Mouse (Mus musculus) Patski (cell line): ENCODE measurements around the gene Mta2. TPM values are rescaled to one million over a fixed set of nuclear protein-coding genes. Genes with fewer than 3 reads are reported as not detected.

ENCODE experiments used
- ATAC-seq: fragments of 100-300 bp; one replicate; pipeline ENCODE4 v1.8.0; 2021
- CTCF ChIA-PET: fragments of 350-600 bp; sonication (Branson Sonifier 250); formaldehyde crosslinking; loops from one replicate; lab custom pipeline; 2022; ENCODE audit warnings: inconsistent platforms; lab: Charles Lee
- POLR2A ChIA-PET: fragments of 350-600 bp; sonication (Branson Sonifier 250); formaldehyde crosslinking; loops from one replicate; lab custom pipeline; 2022; ENCODE audit warnings: antibody characterized with exemption, inconsistent platforms; lab: Charles Lee
- DNase-seq: peaks from one replicate; pipeline ENCODE4 v3.0.0-alpha.2; 2011; ENCODE audit warnings: low read depth, low spot score
- H3K27me3 ChIP-seq: fragments of 371-371 bp; one replicate; pipeline ENCODE4 v1.5.1; 2021
- CTCF ChIP-seq: fragments of 100-300 bp; IDR thresholded peaks from one replicate; pipeline ENCODE4 v1.5.1; 2021
- in situ Hi-C: fragments of 300-500 bp; cut with MboI; formaldehyde crosslinking; loops from 3 replicates; pipeline ENCODE4 v1.11.1; 2018; ENCODE audit warnings: low pct_unique_long_range_greater_than_20kb, mixed read lengths
- polyA plus RNA-seq: library from polyadenylated mRNA; unstranded; gene quantifications from one replicate; pipeline ENCODE4 v1.2.3, GENCODE M21; 2021

Gene Mta2
- polyA plus RNA-seq, 1 experiment from 2014 or later: 141 TPM

GRCm38 (mm10) chr19:8989567-8990431 is 48.1 kb downstream of the Mta2 start:
- H3K27me3 ChIP-seq: no peaks in the 10 kb centered on the region
- POLR2A ChIA-PET: interaction anchor here (1.0 to 4.6 kb wide), 7 partner anchors 12 to 277 kb away, joined by 3 to 19 read pairs (median 3); no protein-coding TSS in a partner anchor
- ATAC-seq (peak; percentile 56), DNase-seq (no peak)
- CTCF ChIA-PET: interaction anchor here (3.7 kb wide), 1 partner anchor 93 kb away, joined by 32 read pairs; no protein-coding TSS in a partner anchor
- in situ Hi-C loops: loop anchor here (5.0 kb wide), 1 partner anchor 88 kb away; no protein-coding TSS in a partner anchor
- no peak for TF ChIP-seq CTCF

GRCm38 (mm10) chr19:8990432-8991102 is 48.9 kb downstream of the Mta2 start:
- in situ Hi-C loops: loop anchor here (5.0 kb wide), 1 partner anchor 87 kb away; no protein-coding TSS in a partner anchor

GRCm38 (mm10) chr19:8991245-8991870 is 49.7 kb downstream of the Mta2 start:
- TF ChIP-seq CTCF: no peak
- H3K27me3 ChIP-seq: no peaks in the 10 kb centered on the region
- DNase-seq (no peak), ATAC-seq (no peak)
- CTCF ChIA-PET: interaction anchor here (1.2 to 3.7 kb wide), 12 partner anchors 8 to 118 kb away, joined by 3 to 35 read pairs (median 7); no protein-coding TSS in a partner anchor
- in situ Hi-C loops: loop anchor here (5.0 kb wide), 1 partner anchor 86 kb away; no protein-coding TSS in a partner anchor
- POLR2A ChIA-PET: interaction anchor here (0.9 to 4.6 kb wide), 7 partner anchors 8 to 117 kb away, joined by 3 to 19 read pairs (median 6); no protein-coding TSS in a partner anchor

More at GRCm38 (mm10) chr19:8990432-8991102, 48.9 kb downstream of the Mta2 start:
- peak; percentile 1 for ATAC-seq
- ChIA-PET POLR2A (interaction anchor here (0.6 to 4.6 kb wide), 9 partner anchors 10 to 91 kb away, joined by 3 to 19 read pairs (median 5); no protein-coding TSS in a partner anchor), CTCF (interaction anchor here (3.3 to 3.7 kb wide), 3 partner anchors 88 to 119 kb away, joined by 19 to 35 read pairs (median 32); no protein-coding TSS in a partner anchor)
- no peak for TF ChIP-seq CTCF
- no peak for DNase-seq
- no peaks in the 10 kb centered on the region for H3K27me3 ChIP-seq

GRCm38 (mm10) chr19:8991871-8992735 is 50.4 kb downstream of the Mta2 start:
- TF ChIP-seq CTCF: no peak
- in situ Hi-C loops: loop anchor here (5.0 kb wide), 1 partner anchor 85 kb away; no protein-coding TSS in a partner anchor
- POLR2A ChIA-PET: interaction anchor here (0.6 to 4.6 kb wide), 9 partner anchors 8 to 116 kb away, joined by 3 to 19 read pairs (median 5); no protein-coding TSS in a partner anchor
- H3K27me3 ChIP-seq: no peaks in the 10 kb centered on the region
- CTCF ChIA-PET: interaction anchor here (0.8 to 3.7 kb wide), 17 partner anchors 8 to 117 kb away, joined by 3 to 35 read pairs (median 4); no protein-coding TSS in a partner anchor
- DNase-seq: no peak
- no peak for ATAC-seq

- in situ Hi-C loops: loop anchor here (5.0 kb wide), 1 partner anchor 84 kb away; no protein-coding TSS in a partner anchor
- peak; percentile 18 for ATAC-seq
- no peak for TF ChIP-seq CTCF
- ChIA-PET CTCF (interaction anchor here (0.8 to 3.7 kb wide), 16 partner anchors 9 to 116 kb away, joined by 3 to 35 read pairs (median 5); no protein-coding TSS in a partner anchor), POLR2A (interaction anchor here (0.7 to 4.6 kb wide), 8 partner anchors 9 to 116 kb away, joined by 3 to 19 read pairs (median 5); no protein-coding TSS in a partner anchor)
- H3K27me3 ChIP-seq: no peaks in the 10 kb centered on the region
- DNase-seq: no peak
Observed at GRCm38 (mm10) chr19:8992769-8993624, 51.3 kb downstream of the Mta2 start.

- POLR2A ChIA-PET: interaction anchor here (1.0 to 4.6 kb wide), 3 partner anchors 10 to 84 kb away, joined by 3 to 19 read pairs (median 10); no protein-coding TSS in a partner anchor
- no peak for TF ChIP-seq CTCF
- in situ Hi-C loops: loop anchor here (5.0 kb wide), 1 partner anchor 84 kb away; no protein-coding TSS in a partner anchor
- no peak for ATAC-seq
- CTCF ChIA-PET: interaction anchor here (0.9 to 3.7 kb wide), 6 partner anchors 10 to 116 kb away, joined by 3 to 35 read pairs (median 15); no protein-coding TSS in a partner anchor
- no peaks in the 10 kb centered on the region for H3K27me3 ChIP-seq
- DNase-seq: no peak
Observed at GRCm38 (mm10) chr19:8993625-8993912, 51.9 kb downstream of the Mta2 start.

GRCm38 (mm10) chr19:8994813-8995607 is 53.3 kb downstream of the Mta2 start:
- no peak for ATAC-seq
- in situ Hi-C loops: loop anchor here (5.0 kb wide), 1 partner anchor 82 kb away; no protein-coding TSS in a partner anchor

More at GRCm38 (mm10) chr19:8994813-8995607, 53.3 kb downstream of the Mta2 start:
- CTCF ChIA-PET: interaction anchor here (0.9 to 5.6 kb wide), 4 partner anchors 21 to 117 kb away, joined by 3 to 30 read pairs (median 4); no protein-coding TSS in a partner anchor
- POLR2A ChIA-PET: no interaction called here
- DNase-seq: no peak
- H3K27me3 ChIP-seq: no peaks in the 10 kb centered on the region
- TF ChIP-seq CTCF: no peak
